Mouse (Mus musculus): Measurements from ENCODE around the gene Sec24a. TPM values are rescaled to one million over a fixed set of nuclear protein-coding genes. Genes with fewer than 3 reads are reported as not detected.
A peak's percentile ranks its signal among the peaks of the same experiment; 100 is the strongest.
"Not testable (repeated sequence)": the region's sequence is repeated elsewhere in the genome, so short reads cannot be mapped to it uniquely, and the experiment has no call there.

The Sec24a gene
- polyA plus RNA-seq, 1 experiment from 2014 or later, result 17.1 TPM

DNA sequence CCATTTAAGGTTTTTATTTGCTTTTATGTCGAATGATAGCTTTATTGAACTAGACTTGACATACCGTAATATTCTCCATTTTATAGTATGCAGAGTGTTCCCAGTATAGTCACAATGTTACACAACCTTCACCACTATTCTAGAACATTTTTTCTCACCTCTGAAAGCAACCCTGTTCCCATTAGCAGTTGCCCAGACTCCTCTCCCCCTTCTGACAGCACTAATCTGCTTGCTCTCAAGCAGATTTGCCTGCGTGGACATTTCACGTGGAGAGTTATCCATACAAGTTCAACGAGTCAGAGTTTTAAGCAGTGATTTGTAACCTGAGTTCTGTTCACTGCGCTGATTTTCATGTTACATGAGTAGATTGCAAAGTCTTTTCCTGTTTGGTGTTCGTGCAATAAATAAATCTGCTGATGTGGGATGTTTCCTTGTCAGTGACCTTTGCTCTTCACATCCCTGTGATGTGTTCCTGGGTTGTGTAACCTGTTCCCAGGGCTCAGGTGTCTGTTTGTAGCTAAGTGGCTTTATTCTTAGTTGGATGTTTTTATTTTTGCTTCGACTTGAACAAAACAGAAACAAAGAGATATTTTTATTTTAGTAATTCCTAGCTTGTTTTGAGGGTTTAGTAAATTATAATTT, 4.3 kb upstream of the Sec24a start:
- Histone ChIP-seq H3K4me1 (ENCODE audit: control insufficient read depth, insufficient read depth, low read length) (peaks cover 13% of the 10 kb centered on the region), H3K4me3 (ENCODE audit: low read depth, low read length) (no peak overlapping the region), H3K27me3 (replicated peaks; ENCODE audit: control insufficient read depth, insufficient read depth, low read length) (no peaks in the 10 kb centered on the region), H3K9ac (ENCODE audit: low read depth, low read length) (no peak overlapping the region), H3K36me3 (ENCODE audit: control insufficient read depth, insufficient read depth, low read length) (no peaks in the 10 kb centered on the region), H3K27ac (replicated peaks; ENCODE audit: low read depth, low read length) (no peak overlapping the region), H3K4me2 (ENCODE audit: low read depth, low read length) (no peak overlapping the region), H3K9me3 (ENCODE audit: control insufficient read depth, low read length) (no peaks in the 10 kb centered on the region)
- ATAC-seq (ENCODE audit: low read depth) (no peak), DNase-seq (ENCODE audit: low spot score) (no peak)
- 72% methylated on average over 8 of the region's 8 CpGs for WGBS

- H3K4me2 ChIP-seq (ENCODE audit: low read depth, low read length), result peak overlapping the region; percentile 89
- no peaks in the 10 kb centered on the region for H3K36me3 ChIP-seq (ENCODE audit: control insufficient read depth, insufficient read depth, low read length)
- H3K4me1 ChIP-seq (ENCODE audit: control insufficient read depth, insufficient read depth, low read length), result peaks cover 13% of the 10 kb centered on the region
- peak overlapping the region; percentile 88 for H3K4me3 ChIP-seq (ENCODE audit: low read depth, low read length)
- 82% methylated on average over 4 of the region's 4 CpGs for WGBS
- H3K9ac ChIP-seq (ENCODE audit: low read depth, low read length), result peak overlapping the region; percentile 86; the same call in 1 of the 2 replicates
- no peaks in the 10 kb centered on the region for H3K9me3 ChIP-seq (ENCODE audit: control insufficient read depth, low read length)
- ATAC-seq (ENCODE audit: low read depth) (no peak), DNase-seq (ENCODE audit: low spot score) (no peak)
- H3K27me3 ChIP-seq (replicated peaks; ENCODE audit: control insufficient read depth, insufficient read depth, low read length), result no peaks in the 10 kb centered on the region; the same call in 1 of the 2 replicates
- H3K27ac ChIP-seq (replicated peaks; ENCODE audit: low read depth, low read length), result no peak overlapping the region
Observed at GRCm38 (mm10) chr11:51764816-51765215, 1.4 kb upstream of the Sec24a start.

DNA sequence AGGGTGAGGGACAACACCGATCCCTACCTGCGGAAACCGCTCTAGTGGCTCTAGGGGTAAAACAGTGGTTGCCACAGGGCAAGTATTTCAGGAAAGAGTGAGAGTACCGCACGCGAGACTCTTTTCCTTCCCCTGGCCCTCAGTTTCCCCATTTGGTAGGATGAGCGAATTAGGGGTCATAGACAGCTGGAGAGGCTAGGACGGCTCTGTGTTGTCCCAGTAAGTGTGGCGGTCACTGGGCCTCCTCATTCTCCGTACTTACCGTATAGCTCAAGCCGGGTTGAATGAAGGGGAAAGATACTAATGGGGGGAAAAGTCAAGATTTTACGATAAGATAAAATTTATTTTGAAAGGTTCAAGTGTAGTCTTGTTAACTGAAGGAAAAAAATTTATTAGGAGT, 521 bp upstream of the Sec24a start:
- peak overlapping the region; percentile 86 for H3K9ac ChIP-seq (ENCODE audit: low read depth, low read length)
- H3K27ac ChIP-seq (replicated peaks; ENCODE audit: low read depth, low read length), result no peak overlapping the region
- peaks cover 13% of the 10 kb centered on the region for H3K4me1 ChIP-seq (ENCODE audit: control insufficient read depth, insufficient read depth, low read length)
- ATAC-seq (ENCODE audit: low read depth) (no peak), DNase-seq (ENCODE audit: low spot score) (no peak)
- H3K27me3 ChIP-seq (replicated peaks; ENCODE audit: control insufficient read depth, insufficient read depth, low read length), result no peaks in the 10 kb centered on the region; the same call in 1 of the 2 replicates
- no peaks in the 10 kb centered on the region for H3K9me3 ChIP-seq (ENCODE audit: control insufficient read depth, low read length)
- 5% methylated on average over 13 of the region's 13 CpGs for WGBS
- H3K4me2 ChIP-seq (ENCODE audit: low read depth, low read length), result peak overlapping the region; percentile 89
- peak overlapping the region; percentile 88 for H3K4me3 ChIP-seq (ENCODE audit: low read depth, low read length)
- H3K36me3 ChIP-seq (ENCODE audit: control insufficient read depth, insufficient read depth, low read length), result no peaks in the 10 kb centered on the region

DNA sequence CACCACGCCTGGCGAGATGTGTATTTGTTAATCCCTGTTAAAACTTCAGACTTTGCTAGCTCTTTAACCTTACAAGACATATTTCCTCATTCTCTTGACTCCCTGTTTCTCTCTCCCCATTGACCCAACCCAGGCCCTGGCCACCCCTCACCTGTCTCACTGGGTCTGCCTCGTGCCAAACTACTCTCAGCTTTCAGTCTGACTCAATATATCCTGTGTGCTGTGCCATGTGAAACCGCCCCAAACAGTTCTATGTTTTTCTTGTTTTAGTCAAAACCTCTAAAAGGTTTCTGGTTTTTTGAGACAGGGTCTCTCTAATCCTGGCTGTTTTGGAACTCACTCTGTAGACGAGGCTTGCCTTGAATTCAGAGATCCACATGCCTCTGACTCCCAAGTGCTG, 2.2 kb downstream of the Sec24a start:
- Histone ChIP-seq H3K4me1 (ENCODE audit: control insufficient read depth, insufficient read depth, low read length) (peaks cover 13% of the 10 kb centered on the region), H3K4me2 (ENCODE audit: low read depth, low read length) (no peak overlapping the region), H3K9ac (ENCODE audit: low read depth, low read length) (no peak overlapping the region), H3K27me3 (replicated peaks; ENCODE audit: control insufficient read depth, insufficient read depth, low read length) (no peaks in the 10 kb centered on the region; the same call in 1 of the 2 replicates), H3K36me3 (ENCODE audit: control insufficient read depth, insufficient read depth, low read length) (no peaks in the 10 kb centered on the region), H3K27ac (replicated peaks; ENCODE audit: low read depth, low read length) (no peak overlapping the region), H3K4me3 (ENCODE audit: low read depth, low read length) (no peak overlapping the region), H3K9me3 (ENCODE audit: control insufficient read depth, low read length) (no peaks in the 10 kb centered on the region)
- no peak for DNase-seq (ENCODE audit: low spot score)
- ATAC-seq (ENCODE audit: low read depth), result no peak
- WGBS, result 72% methylated on average over 5 of the region's 5 CpGs

- Histone ChIP-seq H3K4me1 (ENCODE audit: control insufficient read depth, insufficient read depth, low read length) (peaks cover 13% of the 10 kb centered on the region), H3K4me2 (ENCODE audit: low read depth, low read length) (no peak overlapping the region), H3K27ac (replicated peaks; ENCODE audit: low read depth, low read length) (no peak overlapping the region), H3K9ac (ENCODE audit: low read depth, low read length) (no peak overlapping the region), H3K36me3 (ENCODE audit: control insufficient read depth, insufficient read depth, low read length) (no peaks in the 10 kb centered on the region), H3K4me3 (ENCODE audit: low read depth, low read length) (no peak overlapping the region), H3K27me3 (replicated peaks; ENCODE audit: control insufficient read depth, insufficient read depth, low read length) (no peaks in the 10 kb centered on the region; the same call in 1 of the 2 replicates), H3K9me3 (ENCODE audit: control insufficient read depth, low read length) (no peaks in the 10 kb centered on the region)
- WGBS, result 85% methylated on average over 6 of the region's 6 CpGs
- ATAC-seq (ENCODE audit: low read depth) (no peak), DNase-seq (ENCODE audit: low spot score) (no peak)
Observed at GRCm38 (mm10) chr11:51759941-51760657, 3.3 kb downstream of the Sec24a start.

DNA sequence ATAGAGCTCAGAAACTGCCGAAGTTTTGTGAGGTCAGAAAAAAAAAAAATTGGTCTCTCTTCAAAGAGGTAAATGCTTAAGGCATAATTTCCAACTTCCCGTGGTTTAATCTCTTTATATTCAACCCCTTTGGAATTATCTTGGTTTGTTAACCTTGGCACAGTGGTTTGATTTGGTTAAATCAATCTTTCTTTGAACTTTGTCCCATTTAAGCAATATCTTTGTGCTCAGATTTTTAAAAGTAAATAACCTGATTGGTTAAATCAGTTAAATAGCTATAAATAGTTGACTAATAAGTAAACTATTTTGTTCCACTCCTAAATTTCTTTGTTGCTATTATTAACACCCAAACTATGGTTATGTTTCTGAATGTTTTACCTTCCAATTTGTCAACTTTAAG, 4.2 kb downstream of the Sec24a start:
- no peak for ATAC-seq (ENCODE audit: low read depth)
- H3K27ac ChIP-seq (replicated peaks; ENCODE audit: low read depth, low read length), result no peak overlapping the region
- WGBS, result 72% methylated on average over 2 of the region's 2 CpGs

DNA sequence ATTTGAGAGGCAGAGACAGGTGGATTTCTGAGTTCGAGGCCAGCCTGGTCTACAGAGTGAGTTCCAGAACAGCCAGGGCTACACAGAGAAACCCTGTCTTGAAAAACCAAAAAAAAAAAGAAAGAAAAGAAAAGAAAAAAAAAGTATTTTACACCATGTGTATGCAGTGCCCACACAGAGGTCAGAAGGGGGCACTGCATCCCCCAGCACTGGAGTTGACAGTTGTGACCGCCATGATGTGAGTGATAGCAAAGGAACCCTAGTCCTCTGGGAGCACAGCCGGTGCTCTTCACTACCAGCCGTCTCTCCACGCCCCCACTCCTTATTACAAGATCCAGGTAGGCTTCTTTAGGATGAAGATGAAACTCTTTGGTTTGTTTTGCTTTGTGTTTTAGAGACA, 5.2 kb downstream of the Sec24a start:
- H3K9me3 ChIP-seq (ENCODE audit: control insufficient read depth, low read length); H3K27me3 ChIP-seq (replicated peaks; ENCODE audit: control insufficient read depth, insufficient read depth, low read length); ATAC-seq (ENCODE audit: low read depth); H3K27ac ChIP-seq (replicated peaks; ENCODE audit: low read depth, low read length); DNase-seq (ENCODE audit: low spot score); H3K9ac ChIP-seq (ENCODE audit: low read depth, low read length); H3K4me3 ChIP-seq (ENCODE audit: low read depth, low read length); H3K36me3 ChIP-seq (ENCODE audit: control insufficient read depth, insufficient read depth, low read length); H3K4me2 ChIP-seq (ENCODE audit: low read depth, low read length): not testable (repeated sequence)
- WGBS, result 92% methylated on average over 5 of the region's 5 CpGs
- H3K4me1 ChIP-seq (ENCODE audit: control insufficient read depth, insufficient read depth, low read length), result peaks cover 18% of the 10 kb centered on the region

More for the DNA sequence above, 4.2 kb downstream of the Sec24a start:
- H3K4me2 ChIP-seq (ENCODE audit: low read depth, low read length), result no peak overlapping the region
- H3K4me3 ChIP-seq (ENCODE audit: low read depth, low read length), result no peak overlapping the region
- no peak for DNase-seq (ENCODE audit: low spot score)
- peaks cover 15% of the 10 kb centered on the region for H3K4me1 ChIP-seq (ENCODE audit: control insufficient read depth, insufficient read depth, low read length)
- no peaks in the 10 kb centered on the region for H3K36me3 ChIP-seq (ENCODE audit: control insufficient read depth, insufficient read depth, low read length)
- H3K9ac ChIP-seq (ENCODE audit: low read depth, low read length), result no peak overlapping the region
- no peaks in the 10 kb centered on the region for H3K9me3 ChIP-seq (ENCODE audit: control insufficient read depth, low read length)
- no peaks in the 10 kb centered on the region; the same call in 1 of the 2 replicates for H3K27me3 ChIP-seq (replicated peaks; ENCODE audit: control insufficient read depth, insufficient read depth, low read length)

- peaks cover 13% of the 10 kb centered on the region for H3K4me1 ChIP-seq (ENCODE audit: control insufficient read depth, insufficient read depth, low read length)
Observed at GRCm38 (mm10) chr11:51757625-51758024, 5.8 kb downstream of the Sec24a start.

More at GRCm38 (mm10) chr11:51757625-51758024, 5.8 kb downstream of the Sec24a start:
- H3K9me3 ChIP-seq (ENCODE audit: control insufficient read depth, low read length), result no peaks in the 10 kb centered on the region
- no peaks in the 10 kb centered on the region for H3K36me3 ChIP-seq (ENCODE audit: control insufficient read depth, insufficient read depth, low read length)
- H3K4me2 ChIP-seq (ENCODE audit: low read depth, low read length), result no peak overlapping the region
- 91% methylated on average over 5 of the region's 5 CpGs for WGBS
- H3K27ac ChIP-seq (replicated peaks; ENCODE audit: low read depth, low read length), result no peak overlapping the region
- ATAC-seq (ENCODE audit: low read depth), result no peak
- H3K27me3 ChIP-seq (replicated peaks; ENCODE audit: control insufficient read depth, insufficient read depth, low read length), result no peaks in the 10 kb centered on the region; the same call in 1 of the 2 replicates
- H3K9ac ChIP-seq (ENCODE audit: low read depth, low read length), result no peak overlapping the region
- no peak for DNase-seq (ENCODE audit: low spot score)
- H3K4me3 ChIP-seq (ENCODE audit: low read depth, low read length), result no peak overlapping the region

Data from embryonic facial prominence, embryonic 14.5 days (tissue).